Mouse (Mus musculus): ENCODE measurements around the gene Plxnb1.

Plxnb1 gene

GRCm38 (mm10) chr9:109161941-109162340 is 66.8 kb downstream of the Plxnb1 start, which contains the start of gene Fbxw21:
TSS of gene Fbxw21 (minus strand) at chr9:109162041.
- DNase-seq (ENCODE audit: low spot score in 2 of 2), result no peak

GRCm38 (mm10) chr9:109167316-109167715 is 72.1 kb downstream of the Plxnb1 start:
- DNase-seq (ENCODE audit: low spot score in 2 of 2), result no peak

Measured in right cerebral cortex, adult 2 months (tissue).